Mouse (Mus musculus): Measurements from ENCODE around the gene Rap1gap.
A peak's percentile ranks its signal among the peaks of the same experiment; 100 is the strongest.

Gene Rap1gap

GRCm38 (mm10) chr4:137744433-137744918 is 80.0 kb downstream of the Rap1gap start:
- no peak for DNase-seq (ENCODE audit: low read depth, low spot score)

DNA sequence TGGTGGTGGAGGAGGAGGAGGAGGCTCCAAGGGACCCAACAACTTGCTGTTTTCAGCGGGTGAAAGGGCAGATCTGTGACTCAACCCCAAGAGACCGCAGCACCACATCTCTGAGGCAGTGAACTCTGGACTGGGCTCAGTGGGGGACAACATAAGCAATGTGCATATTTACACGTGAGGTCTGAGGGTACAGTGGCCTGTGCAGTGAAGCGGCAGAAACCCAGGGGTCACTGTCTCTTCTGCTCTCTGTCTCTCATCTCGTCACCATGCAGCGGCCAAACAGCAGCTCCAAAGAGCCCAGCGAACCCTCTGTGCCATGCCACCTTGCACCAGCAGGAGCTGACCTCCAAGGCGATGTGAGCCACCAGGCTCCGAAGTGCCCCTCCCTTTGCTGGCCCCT is 82.6 kb downstream of the Rap1gap start:
- DNase-seq (ENCODE audit: low read depth, low spot score): no peak

GRCm38 (mm10) chr4:137747590-137747989 is 83.1 kb downstream of the Rap1gap start:
- DNase-seq (ENCODE audit: low read depth, low spot score): no peak

DNA sequence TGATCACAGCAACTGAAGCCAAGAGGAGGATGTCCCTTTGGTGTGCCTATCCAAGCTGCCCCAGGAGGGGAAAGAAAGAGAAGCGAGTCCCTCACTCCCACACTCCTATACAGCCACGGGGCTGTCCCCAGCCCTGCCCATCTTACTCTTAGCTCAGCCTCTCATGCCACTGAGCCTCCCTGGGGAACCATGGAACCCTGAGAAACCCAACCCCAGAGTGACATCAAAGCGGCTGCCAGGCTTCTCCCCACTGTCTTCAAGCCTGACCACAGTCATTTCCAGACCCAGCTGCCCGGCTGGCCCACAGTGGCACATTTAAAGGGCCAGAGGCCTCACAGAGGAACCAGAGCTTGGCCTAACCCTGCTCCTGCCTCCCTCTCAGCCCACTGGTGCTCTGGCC is 84.2 kb downstream of the Rap1gap start:
- no peak for DNase-seq (ENCODE audit: low read depth, low spot score)

DNA sequence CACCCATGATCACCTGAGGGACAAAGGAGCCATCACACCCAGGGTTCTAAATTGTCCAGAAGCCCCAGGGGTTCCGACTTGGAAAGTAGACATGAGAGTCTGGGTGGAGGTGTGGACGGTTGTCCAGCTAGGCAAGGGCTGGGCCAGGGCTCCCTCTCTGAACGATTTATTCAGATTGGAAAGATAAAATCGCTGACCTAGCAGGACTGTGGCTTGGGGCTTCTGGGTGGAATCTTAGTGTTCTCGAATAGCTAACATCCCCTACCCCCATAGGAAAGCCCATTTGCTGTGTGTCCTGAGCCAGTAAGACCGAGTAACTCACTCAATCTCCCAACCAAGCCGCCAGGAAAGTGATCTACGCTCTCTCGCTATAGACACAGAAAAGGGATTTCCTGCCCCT is 85.2 kb downstream of the Rap1gap start:
- no peak for DNase-seq (ENCODE audit: low read depth, low spot score)

DNA sequence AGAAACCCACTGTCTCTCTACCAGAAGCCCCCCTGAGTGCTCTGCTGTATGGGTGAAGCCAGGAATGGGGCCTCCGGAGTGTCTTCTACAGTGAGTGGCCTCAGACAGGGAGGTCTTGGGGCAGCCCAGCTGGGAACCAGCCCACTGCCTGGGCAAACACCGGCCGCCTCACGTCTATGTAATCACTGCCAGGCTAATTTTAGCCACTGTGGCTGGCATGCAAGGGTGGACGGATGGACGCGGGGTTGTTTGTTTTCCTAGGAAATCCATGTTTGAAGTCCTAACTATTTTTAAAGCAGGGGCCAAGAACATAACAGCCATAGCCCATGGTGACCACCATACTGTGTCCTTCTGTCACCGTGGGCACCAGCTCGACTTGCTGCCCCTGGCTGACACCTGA is 85.6 kb downstream of the Rap1gap start:
- DNase-seq (ENCODE audit: low read depth, low spot score): no peak

DNA sequence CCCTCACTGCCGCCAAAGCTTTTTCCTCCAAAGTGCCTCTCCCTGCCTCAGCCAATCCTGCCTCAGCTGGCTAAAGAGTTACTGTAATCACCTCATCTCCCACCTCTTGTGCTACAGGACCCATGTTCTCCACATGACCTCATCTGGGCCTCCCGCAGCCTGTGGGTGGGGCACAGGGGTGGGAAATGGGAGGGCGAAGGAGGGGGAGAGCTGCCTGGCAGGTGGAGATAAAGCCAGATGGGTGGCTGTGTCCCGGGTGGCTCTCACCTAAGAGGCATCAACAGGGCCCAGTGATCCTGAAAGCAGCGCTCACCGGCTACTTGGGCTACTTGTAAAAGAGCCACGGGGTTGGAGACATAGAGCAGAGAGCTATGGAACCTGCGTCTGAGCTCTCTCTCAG is 86.8 kb downstream of the Rap1gap start:
- no peak for DNase-seq (ENCODE audit: low read depth, low spot score)

- no peak for DNase-seq (ENCODE audit: low read depth, low spot score)
Observed at GRCm38 (mm10) chr4:137751717-137752116, 87.2 kb downstream of the Rap1gap start.

GRCm38 (mm10) chr4:137752471-137752870 is 87.9 kb downstream of the Rap1gap start:
- DNase-seq (ENCODE audit: low read depth, low spot score): no peak

GRCm38 (mm10) chr4:137753199-137753598 is 88.7 kb downstream of the Rap1gap start:
- DNase-seq (ENCODE audit: low read depth, low spot score): no peak

- DNase-seq (ENCODE audit: low read depth, low spot score): no peak
Observed at GRCm38 (mm10) chr4:137754446-137754845, 89.9 kb downstream of the Rap1gap start.

DNA sequence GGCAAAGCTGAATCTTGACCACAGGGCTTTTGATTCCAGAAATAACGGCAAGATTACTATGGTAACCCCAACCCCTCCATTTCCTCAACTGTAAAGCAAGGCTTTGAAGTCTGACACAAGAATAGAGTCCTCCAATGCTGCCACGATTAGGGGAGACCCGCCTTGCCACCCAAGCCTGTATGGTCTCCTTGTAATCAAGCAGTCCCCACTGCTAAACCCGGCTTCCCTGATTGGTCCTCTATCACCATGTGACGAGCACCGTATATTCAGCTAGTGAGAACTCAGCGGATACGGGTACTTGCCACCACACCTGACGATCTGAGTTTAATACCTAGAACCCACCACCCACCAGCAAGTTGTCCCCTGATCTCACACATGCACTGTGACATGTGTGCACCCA is 98.4 kb downstream of the Rap1gap start:
- no peak for DNase-seq (ENCODE audit: low read depth, low spot score)

- peak; percentile 22 for DNase-seq (ENCODE audit: low read depth, low spot score)
Observed at GRCm38 (mm10) chr4:137763920-137764495, 99.5 kb downstream of the Rap1gap start.

DNA sequence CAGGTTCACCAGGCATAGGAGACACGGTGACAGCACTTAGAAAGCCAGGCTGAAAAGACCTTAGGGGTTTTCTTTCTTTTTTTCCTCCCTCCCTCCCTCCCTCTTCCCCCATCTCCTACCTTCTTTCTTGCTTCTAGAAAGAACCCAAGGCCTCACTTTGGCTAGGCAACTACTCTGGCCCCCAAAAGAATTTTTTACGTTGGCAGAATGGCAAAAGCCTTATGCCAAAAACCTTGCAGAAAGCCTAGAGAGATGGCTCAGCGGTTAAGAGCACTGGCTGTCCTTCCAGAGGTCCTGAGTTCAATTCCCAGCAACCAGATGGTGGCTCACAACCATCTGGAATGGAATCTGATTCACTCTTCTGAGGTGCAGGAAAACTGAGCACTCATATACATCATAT is 100.1 kb downstream of the Rap1gap start:
- DNase-seq (ENCODE audit: low read depth, low spot score): no peak

GRCm38 (mm10) chr4:137765554-137765971 is 101.0 kb downstream of the Rap1gap start:
- no peak for DNase-seq (ENCODE audit: low read depth, low spot score)

GRCm38 (mm10) chr4:137766365-137766764 is 101.8 kb downstream of the Rap1gap start:
- DNase-seq (ENCODE audit: low read depth, low spot score): no peak

DNA sequence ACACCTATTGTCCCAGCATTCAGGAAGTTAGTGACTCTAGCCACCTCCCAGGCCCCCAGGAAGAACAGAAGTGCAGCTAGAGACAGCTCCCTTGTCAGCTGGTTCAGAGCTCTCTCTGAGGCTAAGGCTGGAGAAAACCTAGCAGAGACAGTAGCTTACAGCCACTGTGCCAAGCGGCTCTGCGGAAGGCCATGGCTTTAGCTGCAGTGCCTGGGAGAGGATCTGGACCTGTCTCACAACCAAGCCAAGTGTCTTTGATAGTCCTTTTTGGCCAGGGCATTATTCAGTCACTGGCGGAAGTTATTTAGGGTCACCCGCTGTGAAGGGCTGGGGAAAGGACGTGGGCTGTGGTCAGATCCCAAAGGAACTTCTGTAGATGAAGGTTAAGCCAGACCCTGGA is 103.9 kb downstream of the Rap1gap start:
- DNase-seq (ENCODE audit: low read depth, low spot score): no peak

GRCm38 (mm10) chr4:137768831-137769230 is 104.3 kb downstream of the Rap1gap start:
- DNase-seq (ENCODE audit: low read depth, low spot score): no peak

DNA sequence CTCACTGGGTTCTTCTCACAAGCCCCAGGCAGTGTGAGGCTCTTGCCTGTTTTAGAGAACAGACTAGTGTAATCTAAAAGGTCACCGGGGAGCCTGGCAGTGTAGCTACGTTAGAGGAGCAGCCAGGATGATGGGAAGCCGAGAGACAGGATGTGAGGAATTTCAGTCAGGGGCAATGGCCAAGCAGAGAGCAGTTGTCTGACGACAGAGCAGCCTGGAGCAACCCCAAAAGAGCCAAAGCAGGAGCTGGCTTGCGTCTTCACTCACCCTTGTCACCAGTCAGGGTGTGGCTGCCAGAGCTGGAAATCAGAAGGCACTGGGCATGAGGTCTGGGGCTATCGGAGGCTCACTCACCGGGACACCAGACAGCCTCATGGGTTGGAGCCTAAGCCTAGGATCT is 105.1 kb downstream of the Rap1gap start:
- DNase-seq (ENCODE audit: low read depth, low spot score): no peak

DNA sequence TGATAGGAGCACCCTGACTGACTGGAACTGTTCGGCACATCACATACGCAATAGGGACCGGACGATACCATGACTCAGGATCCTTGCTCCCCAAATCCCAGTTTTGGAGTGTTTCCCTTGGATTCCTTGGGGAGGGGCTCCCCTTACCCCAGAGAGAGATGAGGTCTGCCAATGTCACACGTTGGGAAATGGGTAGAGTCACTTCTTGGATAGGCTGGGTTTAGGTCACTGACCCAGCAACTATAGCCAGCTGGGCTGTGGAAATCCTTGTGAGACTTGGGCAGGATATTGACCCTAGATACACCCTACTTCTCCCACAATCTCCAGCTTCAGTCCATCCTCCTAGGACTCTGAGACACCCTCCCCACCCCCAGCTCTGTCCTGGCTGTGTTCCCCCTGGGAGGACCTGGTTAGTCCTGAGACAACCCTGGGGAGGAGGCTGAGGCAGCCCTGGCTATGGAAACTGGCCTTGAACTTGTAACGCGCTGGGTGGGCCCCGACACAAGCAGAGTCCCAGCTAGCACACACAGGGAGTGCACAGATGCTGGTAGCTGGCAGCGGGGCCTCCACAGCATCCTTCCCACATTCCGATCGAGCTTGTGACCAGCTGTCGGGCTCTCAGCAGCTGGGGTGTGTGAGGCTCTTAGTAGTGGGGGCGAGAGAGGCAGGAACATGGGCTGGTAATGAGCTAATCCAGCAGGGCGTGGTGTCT is 106.5 kb downstream of the Rap1gap start:
- DNase-seq (ENCODE audit: low read depth, low spot score): no peak

GRCm38 (mm10) chr4:137771749-137772148 is 107.2 kb downstream of the Rap1gap start:
- no peak for DNase-seq (ENCODE audit: low read depth, low spot score)

- no peak for DNase-seq (ENCODE audit: low read depth, low spot score)
Observed at GRCm38 (mm10) chr4:137772438-137773056, 108.0 kb downstream of the Rap1gap start.

DNA sequence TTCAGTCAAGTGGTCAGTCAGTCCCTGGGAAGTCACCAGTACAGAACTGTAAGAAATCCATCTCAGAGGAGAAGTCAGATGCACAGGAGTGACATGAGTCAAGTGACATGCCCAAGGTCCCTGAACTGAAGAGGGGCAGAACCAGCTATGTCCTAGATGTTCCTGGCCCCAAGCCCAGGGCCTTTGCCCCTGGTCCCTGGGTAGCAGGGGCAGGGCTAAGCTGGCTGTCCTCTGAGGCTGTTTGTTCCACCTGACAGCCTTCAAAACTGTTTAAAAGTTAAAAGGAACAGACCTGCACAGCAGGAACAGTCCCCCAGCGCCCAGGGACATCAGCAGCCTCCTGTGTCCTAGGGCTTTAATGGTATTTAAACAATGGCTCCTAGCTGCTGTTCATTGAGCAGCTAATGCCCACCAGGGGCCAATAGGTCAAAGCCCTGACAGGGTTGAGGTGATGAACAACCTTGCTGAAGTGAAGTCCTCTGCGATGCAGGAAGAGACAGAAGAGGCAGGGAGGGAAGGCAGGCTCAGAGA is 108.9 kb downstream of the Rap1gap start:
- no peak for DNase-seq (ENCODE audit: low read depth, low spot score)

All from CD4-positive helper T cell, adult 2 months (primary cell).